Mouse (Mus musculus): ENCODE measurements at regions not wholly inside any gene's neighbourhood (a gene's known extent, or its start where the extent isn't known, plus 50 kb on each side); places are given as distances from the start of the nearest gene placed in this dataset.

GRCm38 (mm10) chr13:37712908-37713496 is 65.2 kb upstream of the Rreb1 start:
- no peak for ATAC-seq (ENCODE audit: insufficient number of reproducible peaks, insufficient read depth, low FRiP score, low read depth)
- WGBS, result 69% methylated on average over 4 of the region's 4 CpGs
- H3K27me3 ChIP-seq (ENCODE audit: control insufficient read depth, insufficient read depth, low read length), result no peaks in the 10 kb centered on the region
- no peak overlapping the region for H3K4me2 ChIP-seq (ENCODE audit: low read length)
- H3K27ac ChIP-seq (replicated peaks in 1 of 2; ENCODE audit: control insufficient read depth in 1 of 2, insufficient read depth in 1 of 2, low read depth in 2 of 2, low read length in 2 of 2), result no peak overlapping the region
- no peaks in the 10 kb centered on the region; a peak in 1 of 4 replicates for H3K4me1 ChIP-seq (ENCODE audit: control insufficient read depth in 2 of 2, insufficient read depth in 2 of 2, low read length in 2 of 2)
- no peak overlapping the region for H3K4me3 ChIP-seq (ENCODE audit: control insufficient read depth in 1 of 2, insufficient read depth in 1 of 2, low read depth in 1 of 2, low read length in 2 of 2)
- no peak overlapping the region for H3K9ac ChIP-seq (ENCODE audit: low read length)
- H3K9me3 ChIP-seq (ENCODE audit: control insufficient read depth, low read length), result no peaks in the 10 kb centered on the region
- H3K36me3 ChIP-seq (ENCODE audit: control insufficient read depth, insufficient read depth, low read length), result no peaks in the 10 kb centered on the region

GRCm38 (mm10) chr13:37715058-37715712 is 63.0 kb upstream of the Rreb1 start:
- Histone ChIP-seq H3K9me3 (ENCODE audit: control insufficient read depth, low read length) (no peaks in the 10 kb centered on the region), H3K27ac (replicated peaks in 1 of 2; ENCODE audit: control insufficient read depth in 1 of 2, insufficient read depth in 1 of 2, low read depth in 2 of 2, low read length in 2 of 2) (no peak overlapping the region), H3K4me1 (ENCODE audit: control insufficient read depth in 2 of 2, insufficient read depth in 2 of 2, low read length in 2 of 2) (no peaks in the 10 kb centered on the region; a peak in 1 of 4 replicates), H3K4me3 (ENCODE audit: control insufficient read depth in 1 of 2, insufficient read depth in 1 of 2, low read depth in 1 of 2, low read length in 2 of 2) (no peak overlapping the region), H3K9ac (ENCODE audit: low read length) (no peak overlapping the region), H3K27me3 (ENCODE audit: control insufficient read depth, insufficient read depth, low read length) (no peaks in the 10 kb centered on the region), H3K36me3 (ENCODE audit: control insufficient read depth, insufficient read depth, low read length) (no peaks in the 10 kb centered on the region), H3K4me2 (ENCODE audit: low read length) (no peak overlapping the region)
- no peak for ATAC-seq (ENCODE audit: insufficient number of reproducible peaks, insufficient read depth, low FRiP score, low read depth)
- 53% methylated on average over 9 of the region's 9 CpGs for WGBS

DNA sequence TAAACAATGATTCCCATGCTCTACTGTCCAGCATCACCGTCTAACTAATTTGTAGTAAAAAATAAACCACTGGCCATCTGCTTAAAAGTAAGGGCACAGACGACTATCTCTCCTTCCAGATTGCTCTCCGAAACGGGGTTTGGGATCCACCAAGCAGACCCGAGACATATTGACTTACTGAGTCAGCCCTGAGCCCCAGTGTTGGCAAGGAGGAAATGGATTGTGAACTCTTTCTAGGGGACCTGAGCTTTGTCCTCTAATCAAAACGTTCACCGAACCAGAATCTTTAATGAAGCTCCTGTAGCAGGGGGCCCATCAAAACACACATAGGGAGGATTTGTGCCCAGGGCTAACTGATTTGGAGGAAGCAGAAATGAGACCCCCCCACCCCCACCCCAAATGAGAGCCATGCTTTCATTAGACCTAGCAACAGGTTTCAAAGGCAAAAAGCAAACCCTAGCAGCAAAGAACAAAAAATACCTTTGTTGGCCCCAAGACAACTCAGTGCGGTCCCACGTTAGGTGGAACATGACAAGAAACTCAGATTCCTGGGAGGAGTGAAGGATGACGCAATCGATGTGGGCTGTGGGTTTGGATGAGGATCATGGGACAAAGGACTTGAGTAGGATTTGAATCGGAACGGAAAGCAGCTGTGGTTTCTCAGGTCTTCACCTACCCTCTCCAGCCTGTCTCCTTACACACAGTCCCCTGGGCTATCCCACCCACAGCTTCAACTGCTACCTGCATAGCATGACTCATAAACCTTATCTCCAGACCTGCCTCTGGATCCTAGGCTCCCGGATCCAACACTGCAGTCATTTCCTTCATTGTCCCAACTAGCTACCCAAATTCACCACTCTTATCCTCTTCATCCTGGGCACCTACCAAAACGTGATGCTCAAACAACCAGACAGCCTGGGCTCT is 62.2 kb upstream of the Rreb1 start:
- H3K4me2 ChIP-seq (ENCODE audit: low read length), result no peak overlapping the region
- 74% methylated on average over 15 of the region's 15 CpGs for WGBS
- H3K9me3 ChIP-seq (ENCODE audit: control insufficient read depth, low read length), result no peaks in the 10 kb centered on the region
- no peak overlapping the region for H3K9ac ChIP-seq (ENCODE audit: low read length)
- H3K27ac ChIP-seq (replicated peaks in 1 of 2; ENCODE audit: control insufficient read depth in 1 of 2, insufficient read depth in 1 of 2, low read depth in 2 of 2, low read length in 2 of 2), result no peak overlapping the region
- ATAC-seq (ENCODE audit: insufficient number of reproducible peaks, insufficient read depth, low FRiP score, low read depth), result no peak
- no peak overlapping the region for H3K4me3 ChIP-seq (ENCODE audit: control insufficient read depth in 1 of 2, insufficient read depth in 1 of 2, low read depth in 1 of 2, low read length in 2 of 2)
- no peaks in the 10 kb centered on the region; a peak in 1 of 4 replicates for H3K4me1 ChIP-seq (ENCODE audit: control insufficient read depth in 2 of 2, insufficient read depth in 2 of 2, low read length in 2 of 2)
- no peaks in the 10 kb centered on the region for H3K27me3 ChIP-seq (ENCODE audit: control insufficient read depth, insufficient read depth, low read length)
- H3K36me3 ChIP-seq (ENCODE audit: control insufficient read depth, insufficient read depth, low read length), result no peaks in the 10 kb centered on the region

- no peak overlapping the region for H3K4me3 ChIP-seq (ENCODE audit: control insufficient read depth in 1 of 2, insufficient read depth in 1 of 2, low read depth in 1 of 2, low read length in 2 of 2)
- H3K27me3 ChIP-seq (ENCODE audit: control insufficient read depth, insufficient read depth, low read length), result no peaks in the 10 kb centered on the region
- no peaks in the 10 kb centered on the region; a peak in 1 of 4 replicates for H3K4me1 ChIP-seq (ENCODE audit: control insufficient read depth in 2 of 2, insufficient read depth in 2 of 2, low read length in 2 of 2)
- H3K36me3 ChIP-seq (ENCODE audit: control insufficient read depth, insufficient read depth, low read length), result no peaks in the 10 kb centered on the region
- H3K9ac ChIP-seq (ENCODE audit: low read length), result no peak overlapping the region
- no peaks in the 10 kb centered on the region for H3K9me3 ChIP-seq (ENCODE audit: control insufficient read depth, low read length)
- WGBS, result 76% methylated on average over 1 of the region's 1 CpGs
- H3K27ac ChIP-seq (replicated peaks in 1 of 2; ENCODE audit: control insufficient read depth in 1 of 2, insufficient read depth in 1 of 2, low read depth in 2 of 2, low read length in 2 of 2), result no peak overlapping the region
- ATAC-seq (ENCODE audit: insufficient number of reproducible peaks, insufficient read depth, low FRiP score, low read depth), result no peak
- H3K4me2 ChIP-seq (ENCODE audit: low read length), result no peak overlapping the region
Observed at GRCm38 (mm10) chr13:37717793-37718192, 60.4 kb upstream of the Rreb1 start.

DNA sequence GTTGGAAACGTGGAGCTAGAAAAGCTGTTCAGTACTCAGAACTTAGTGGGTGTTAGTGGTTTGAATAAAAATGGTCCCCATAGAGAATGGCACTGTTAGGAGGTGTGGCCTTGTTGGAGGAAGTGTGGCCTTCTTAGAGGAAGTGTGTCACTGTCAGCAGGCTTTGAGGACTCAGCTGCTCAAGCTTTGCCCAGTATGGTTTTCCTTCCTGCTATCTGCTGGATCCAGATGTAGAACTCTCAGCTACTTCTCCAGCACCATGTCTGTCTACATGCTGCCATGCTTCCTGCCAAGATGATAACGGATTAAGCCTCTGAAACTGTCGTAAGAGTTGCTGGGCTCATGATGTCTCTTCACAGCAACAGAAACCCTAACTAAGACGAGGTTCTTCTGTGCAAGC is 59.8 kb upstream of the Rreb1 start:
- no peak for ATAC-seq (ENCODE audit: insufficient number of reproducible peaks, insufficient read depth, low FRiP score, low read depth)
- Histone ChIP-seq H3K27ac (replicated peaks in 1 of 2; ENCODE audit: control insufficient read depth in 1 of 2, insufficient read depth in 1 of 2, low read depth in 2 of 2, low read length in 2 of 2) (peak overlapping the region in 1 of 2 experiments; percentile 34; a peak in 1 of 4 replicates), H3K9ac (ENCODE audit: low read length) (no peak overlapping the region)

More for the DNA sequence above, 59.8 kb upstream of the Rreb1 start:
- Histone ChIP-seq H3K4me3 (ENCODE audit: control insufficient read depth in 1 of 2, insufficient read depth in 1 of 2, low read depth in 1 of 2, low read length in 2 of 2) (no peak overlapping the region), H3K4me1 (ENCODE audit: control insufficient read depth in 2 of 2, insufficient read depth in 2 of 2, low read length in 2 of 2) (no peaks in the 10 kb centered on the region; a peak in 1 of 4 replicates), H3K36me3 (ENCODE audit: control insufficient read depth, insufficient read depth, low read length) (no peaks in the 10 kb centered on the region), H3K27me3 (ENCODE audit: control insufficient read depth, insufficient read depth, low read length) (no peaks in the 10 kb centered on the region), H3K9me3 (ENCODE audit: control insufficient read depth, low read length) (no peaks in the 10 kb centered on the region), H3K4me2 (ENCODE audit: low read length) (no peak overlapping the region)
- 50% methylated on average over 4 of the region's 4 CpGs for WGBS

Data from heart, embryonic 14.5 days (tissue).